In genomic region chr4:53796865-53797772, GRCm38 (mm10) we compare ENCODE assay signal across 14 mouse cellular contexts. TPM values are rescaled to one million over a fixed set of nuclear protein-coding genes. Genes with fewer than 3 reads are reported as not detected.
DNase-seq lines count a peak whose midpoint lies in the region; ATAC-seq and TF ChIP-seq lines count a peak whose summit lies in the region.
"Had no signal": no experiment of that assay in that cellular context is flagged by ENCODE, and none has a peak within 500 bp of the region (broad histone marks: within the 10 kb centered on the region; RNA-seq: fewer than 3 reads in every experiment).

No protein-coding gene starts in this region.

- no peaks in the 10 kb centered on the region for H3K9me3 ChIP-seq in G1E (replicated peaks)
- H3K9me3 ChIP-seq in forebrain, embryonic 14.5 days (replicated peaks; ENCODE audit: control insufficient read depth, low read length) = no peaks in the 10 kb centered on the region
- no peaks in the 10 kb centered on the region for H3K9me3 ChIP-seq in midbrain, embryonic 12.5 days
- H3K9me3 ChIP-seq: limb, embryonic 15.5 days had no signal

- peak overlapping the region; percentile 2; the same call in 1 of the 2 replicates for H3K9ac ChIP-seq in forebrain, embryonic 14.5 days (ENCODE audit: low read length)
- H3K9ac ChIP-seq in midbrain, embryonic 12.5 days (replicated peaks) = no peak overlapping the region
- H3K9ac ChIP-seq: limb, embryonic 15.5 days had no signal

- peak overlapping the region; percentile 34 for H3K4me2 ChIP-seq in forebrain, embryonic 14.5 days (ENCODE audit: low read length)
- peak overlapping the region; percentile 43 for H3K4me2 ChIP-seq in midbrain, embryonic 12.5 days (replicated peaks)
- H3K4me2 ChIP-seq: limb, embryonic 15.5 days had no signal

- no peaks in the 10 kb centered on the region for H3K36me3 ChIP-seq in G1E (replicated peaks)
- H3K36me3 ChIP-seq in forebrain, embryonic 14.5 days (ENCODE audit: control insufficient read depth, insufficient read depth, low read length) = no peaks in the 10 kb centered on the region
- H3K36me3 ChIP-seq in midbrain, embryonic 12.5 days = no peaks in the 10 kb centered on the region
- H3K36me3 ChIP-seq: limb, embryonic 15.5 days had no signal

- peaks cover 37% of the 10 kb centered on the region for H3K4me1 ChIP-seq in G1E (ENCODE audit: insufficient read depth, low read depth, low read length)
- no peaks in the 10 kb centered on the region; the same call in 1 of the 2 replicates for H3K4me1 ChIP-seq in forebrain, embryonic 14.5 days (ENCODE audit: control insufficient read depth, insufficient read depth, low read length)
- H3K4me1 ChIP-seq in midbrain, embryonic 12.5 days = peaks cover 43% of the 10 kb centered on the region
- H3K4me1 ChIP-seq: limb, embryonic 15.5 days had no signal

- TF ChIP-seq CTCF in G1E (IDR thresholded peaks at IDR 0.05; ENCODE audit: low read depth, low read length) = no peak

- H3K4me3 ChIP-seq in G1E (ENCODE audit: low read depth, low read length) = no peak overlapping the region; the same call in 1 of the 2 replicates
- H3K4me3 ChIP-seq in forebrain, embryonic 14.5 days (ENCODE audit: low read depth, low read length) = no peak overlapping the region
- H3K4me3 ChIP-seq in midbrain, embryonic 12.5 days = no peak overlapping the region; the same call in 1 of the 2 replicates
- H3K4me3 ChIP-seq: limb, embryonic 15.5 days had no signal

- ATAC-seq in G1E (ENCODE audit: extremely low read depth, insufficient number of reproducible peaks, low FRiP score, poor library complexity, severe bottlenecking) = peak; percentile 80
- ATAC-seq in forebrain, embryonic 14.5 days = peak; percentile 85
- peak; percentile 99 for ATAC-seq in midbrain, embryonic 12.5 days (ENCODE audit: low FRiP score, low read depth)
- ATAC-seq: activated CD4-positive, CD25-positive, alpha-beta regulatory T cell, adult 4 months; lung, postnatal 0 days had no signal

- no peak overlapping the region for H3K27ac ChIP-seq in forebrain, embryonic 14.5 days (ENCODE audit: low read depth, low read length)
- H3K27ac ChIP-seq in midbrain, embryonic 12.5 days (replicated peaks) = peak overlapping the region; percentile 88
- H3K27ac ChIP-seq: kidney, postnatal 0 days; limb, embryonic 15.5 days had no signal

- WGBS in forebrain, embryonic 14.5 days = 4% methylated on average over 18 of the region's 18 CpGs
- 3% methylated on average over 18 of the region's 18 CpGs for WGBS in midbrain, embryonic 12.5 days

- DNase-seq in heart, adult 11 months = peak; percentile 66
- DNase-seq in heart, postnatal 4 days = no peak
- DNase-seq in G1E (ENCODE audit: low spot score) = no peak
- peak; percentile 61 for DNase-seq in forebrain, embryonic 14.5 days (ENCODE audit: low spot score)
- DNase-seq in right cerebral cortex, adult 18-20 months = no peak
- no peak for DNase-seq in adrenal gland, adult 2 months
- DNase-seq in Muller cell, postnatal 12 days (ENCODE audit: inconsistent ontology term) = no peak
- DNase-seq: layer of hippocampus, postnatal 36 days had no signal

- H3K27me3 ChIP-seq in G1E (ENCODE audit: insufficient read depth, low read length) = peaks cover 48% of the 10 kb centered on the region
- no peaks in the 10 kb centered on the region for H3K27me3 ChIP-seq in forebrain, embryonic 14.5 days (replicated peaks; ENCODE audit: control insufficient read depth, insufficient read depth, low read length)
- no peaks in the 10 kb centered on the region for H3K27me3 ChIP-seq in midbrain, embryonic 12.5 days
- H3K27me3 ChIP-seq: limb, embryonic 15.5 days had no signal

RNA-seq across cellular contexts. Expression of gene Tal2, which starts 17.6 kb away (rescaled TPM):
- total RNA-seq in heart, postnatal 4 days (2021) = under 1 TPM; 0.09 to 0.17 TPM
- total RNA-seq in G1E (2014; fragmentation: Nextera tagmentation) = not detected in 2 replicates
- 0.22 TPM in 1 of 2 replicates, not detected in the other for total RNA-seq in G1E (2017)
- polyA plus RNA-seq in G1E (2012) = not detected in 2 replicates
- 0.19 and 0.28 TPM in 2 replicates for polyA plus RNA-seq in forebrain, embryonic 14.5 days (2014; fragmentation: Nextera tagmentation; extraction: Ambion mirVana)
- polyA plus RNA-seq in midbrain, embryonic 12.5 days (2016; fragmentation: Nextera tagmentation; extraction: Ambion mirVana) = 40.5 and 44.2 TPM in 2 replicates
- not detected for total RNA-seq in adrenal gland, adult 2 months (2021)
- polyA plus RNA-seq in adrenal gland, adult 2 months (2012; rRNA removed) = 0.03 TPM in 1 of 2 replicates, not detected in the other
- total RNA-seq: granulocyte monocyte progenitor cell, adult 5-6 weeks had no signal
- polyA plus RNA-seq: activated CD4-positive, CD25-positive, alpha-beta regulatory T cell, adult 4 months had no signal

RNA-seq across cellular contexts. Expression of gene Tmem38b, which starts 28.7 kb away (rescaled TPM):
- total RNA-seq in heart, postnatal 4 days (2021) = 10 to 100 TPM; 12.0 to 12.5 TPM
- total RNA-seq in G1E (2014; fragmentation: Nextera tagmentation) (17.3 and 21.3 TPM in 2 replicates), G1E (2017) (5.6 and 7.0 TPM in 2 replicates)
- polyA plus RNA-seq in G1E (2012) = 13.3 and 15.8 TPM in 2 replicates
- 6.9 and 7.0 TPM in 2 replicates for polyA plus RNA-seq in forebrain, embryonic 14.5 days (2014; fragmentation: Nextera tagmentation; extraction: Ambion mirVana)
- 12.7 and 12.8 TPM in 2 replicates for polyA plus RNA-seq in midbrain, embryonic 12.5 days (2016; fragmentation: Nextera tagmentation; extraction: Ambion mirVana)
- 10 to 100 TPM; 22.0 to 25.3 TPM for total RNA-seq in adrenal gland, adult 2 months (2021)
- polyA plus RNA-seq in adrenal gland, adult 2 months (2012; rRNA removed) = 3.5 and 9.5 TPM in 2 replicates

Comparison
In these comparisons a context has a peak if more than half of its experiments do, and no peak if none do; other contexts are left out.
1. DNase-seq: peak in heart, adult 11 months (single experiment) and forebrain, embryonic 14.5 days (single experiment); none in heart, postnatal 4 days (single experiment), G1E (single experiment), right cerebral cortex, adult 18-20 months (single experiment), adrenal gland, adult 2 months (single experiment) and Muller cell, postnatal 12 days (single experiment).
2. RNA of gene Tal2, which starts 17.6 kb away (polyA plus RNA-seq): 40.5 to 44.2 TPM in midbrain, embryonic 12.5 days; 0.19 to 0.28 TPM in forebrain, embryonic 14.5 days, not detected in G1E and 0.03 TPM in adrenal gland, adult 2 months; every median in the first group is over 10 times any median in the second.
3. Peak in every context shown above with its lines, with median percentiles within 50 percentile points of each other: ATAC-seq.